Mouse (Mus musculus) embryonic fibroblast, embryonic 13.5 days (primary cell): ENCODE results near the gene Sln.

Source experiments
- CTCF ChIP-seq: IDR thresholded peaks from 2 replicates; pipeline ENCODE4 v1.5.1; 2011; ENCODE audit warnings: mild to moderate bottlenecking, control low read depth, low read length, moderate library complexity, borderline replicate concordance; ENCODE audit not compliant: insufficient read depth
- POLR2A ChIP-seq: IDR thresholded peaks from 2 replicates; pipeline ENCODE4 v1.6.1; 2011; ENCODE audit warnings: low read depth, mild to moderate bottlenecking, control low read depth, low read length, moderate library complexity

GRCm38 (mm10) chr9:53877423-53877822 is 27.5 kb downstream of the Sln start:
- TF ChIP-seq POLR2A: no peak
- no peak for TF ChIP-seq CTCF
